Mouse (Mus musculus) olfactory bulb, adult 2 months (tissue): ENCODE data around the gene Enho.

Source experiments
- CTCF ChIP-seq: fragments of 200-500 bp; IDR thresholded peaks from 2 replicates; pipeline ENCODE4 v1.5.1; 2012; ENCODE audit warnings: low read depth, mild to moderate bottlenecking, low read length, moderate library complexity; ENCODE audit not compliant: insufficient read depth
- POLR2A ChIP-seq: fragments of 200-500 bp; IDR thresholded peaks from 2 replicates; pipeline ENCODE4 v1.6.1; 2012; ENCODE audit warnings: mild to moderate bottlenecking, low read depth, low read length, moderate library complexity; ENCODE audit not compliant: insufficient read depth

- TF ChIP-seq POLR2A (no peak), CTCF (no peak)
Observed at GRCm38 (mm10) chr4:41666646-41667045, 26.5 kb upstream of the Enho start.
